Mouse (Mus musculus) hindbrain, embryonic 15.5 days (tissue): ENCODE results near the gene Mxra7. TPM values are rescaled to one million over a fixed set of nuclear protein-coding genes. Genes with fewer than 3 reads are reported as not detected.
"Not testable (repeated sequence)": the region's sequence is repeated elsewhere in the genome, so short reads cannot be mapped to it uniquely, and the experiment has no call there.

Experiments
- ATAC-seq: fragments of 200-750 bp; cut with Nextera tagmentation; 2 replicates; pipeline ENCODE4 v1.8.0; 2017; ENCODE audit warnings: low read depth, moderate number of reproducible peaks, moderate TSS enrichment; ENCODE audit not compliant: low FRiP score
- H3K27ac ChIP-seq: fragments of 300-500 bp; sonication (generic); replicated peaks from 2 replicates; pipeline ENCODE4 v1.5.1; 2015; ENCODE audit warnings: mild to moderate bottlenecking, inconsistent platforms
- H3K27me3 ChIP-seq: fragments of 300-500 bp; sonication (generic); 2 replicates; pipeline ENCODE4 v1.6.1; 2015; ENCODE audit warnings: control low read depth, inconsistent platforms
- H3K36me3 ChIP-seq: fragments of 300-500 bp; sonication (generic); 2 replicates; pipeline ENCODE4 v1.6.1; 2015; ENCODE audit warnings: control low read depth, inconsistent platforms
- H3K4me1 ChIP-seq: fragments of 300-500 bp; sonication (generic); replicated peaks from 2 replicates; pipeline ENCODE4 v1.6.1; 2015; ENCODE audit warnings: control low read depth, inconsistent platforms
- H3K4me2 ChIP-seq: fragments of 300-500 bp; sonication (generic); 2 replicates; pipeline ENCODE4 v1.6.1; 2015; ENCODE audit warnings: moderate library complexity, mild to moderate bottlenecking, inconsistent platforms
- H3K4me3 ChIP-seq: fragments of 300-500 bp; sonication (generic); 2 replicates; pipeline ENCODE4 v1.5.1; 2015; ENCODE audit warnings: mild to moderate bottlenecking, inconsistent platforms
- H3K9ac ChIP-seq: fragments of 300-500 bp; sonication (generic); 2 replicates; pipeline ENCODE4 v1.6.1; 2015; ENCODE audit warnings: inconsistent platforms
- H3K9me3 ChIP-seq: fragments of 300-500 bp; sonication (generic); 2 replicates; pipeline ENCODE4 v1.6.1; 2016; ENCODE audit warnings: control low read depth, inconsistent platforms
- WGBS: fragments of 180-500 bp; shearing (Covaris S2); methylation state at CpG from one replicate; pipeline ENCODE4 v1.1.7; 2015; 5-methylcytosine and 5-hydroxymethylcytosine counted together
- polyA plus RNA-seq: library from polyadenylated mRNA; unstranded; fragments of >200 nt; fragmentation: Nextera tagmentation; extraction: Ambion mirVana; gene quantifications from 2 replicates; pipeline ENCODE4 v1.2.1, GENCODE M21; 2015

Mxra7 gene
- polyA plus RNA-seq, 1 experiment from 2014 or later = 41.5 TPM

DNA sequence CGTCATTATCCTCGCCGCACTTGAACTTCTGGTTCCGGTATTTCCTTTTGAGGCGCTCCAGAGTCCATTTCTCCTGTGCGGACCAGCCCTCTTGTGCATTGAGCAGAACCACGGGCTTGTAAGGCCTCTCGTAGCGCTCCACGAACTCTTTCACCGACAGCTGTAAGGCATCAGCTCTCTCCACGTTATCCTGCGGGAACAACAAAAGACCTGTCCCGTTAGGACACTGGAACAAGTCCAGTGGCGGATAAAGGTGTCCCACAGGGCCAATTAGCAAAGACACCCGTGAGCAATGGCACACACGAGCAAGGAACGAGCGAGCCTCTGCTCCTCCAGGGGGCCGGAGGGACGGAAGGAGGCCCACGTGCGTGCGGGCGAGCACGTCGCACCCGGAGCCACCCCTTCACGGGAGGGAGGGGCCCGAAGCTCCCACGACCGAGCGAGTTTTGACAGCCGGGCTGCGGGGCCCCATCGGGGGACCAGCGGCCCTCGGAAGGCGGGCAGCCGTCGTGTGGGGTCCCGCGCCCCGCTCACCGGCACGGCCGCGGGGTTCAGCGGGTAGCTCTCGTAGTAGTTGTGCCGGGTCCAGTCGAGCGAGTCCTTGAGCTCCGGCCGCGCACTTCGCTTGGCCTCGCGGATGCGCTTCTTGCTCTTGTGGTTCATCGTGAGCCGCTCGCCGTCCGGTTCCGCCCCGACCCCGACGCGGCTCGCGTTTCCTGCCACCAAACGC, 14.8 kb upstream of the Mxra7 start:
- under 1% methylated on average over 64 of the region's 73 CpGs for WGBS

DNA sequence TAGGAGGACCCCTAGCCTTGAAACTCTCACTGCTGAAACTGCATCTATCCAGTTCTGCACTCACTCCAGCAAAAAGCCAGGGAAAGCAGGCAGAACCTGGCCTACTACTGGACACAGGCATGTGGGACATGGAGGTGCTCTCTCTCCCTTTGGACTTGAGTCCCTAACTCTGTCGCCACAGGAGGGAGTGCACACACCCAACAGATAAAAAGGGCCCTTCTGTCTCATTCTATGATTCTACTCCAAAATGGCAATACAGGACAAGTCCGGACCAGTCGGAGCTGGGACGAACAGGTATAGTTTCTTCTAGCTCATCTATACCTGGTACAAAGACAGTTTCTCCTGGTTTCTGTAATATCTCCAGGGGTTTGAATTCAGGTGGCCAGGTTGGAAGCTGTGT, 12.9 kb upstream of the Mxra7 start:
- H3K27me3 ChIP-seq = no peaks in the 10 kb centered on the region
- H3K4me1 ChIP-seq = peaks cover 39% of the 10 kb centered on the region
- no peak for ATAC-seq
- no peaks in the 10 kb centered on the region for H3K9me3 ChIP-seq
- 82% methylated on average over 4 of the region's 4 CpGs for WGBS
- H3K27ac ChIP-seq = no peak overlapping the region
- H3K4me3 ChIP-seq = no peak overlapping the region
- peaks cover 46% of the 10 kb centered on the region for H3K36me3 ChIP-seq
- peak overlapping the region; percentile 83 for H3K4me2 ChIP-seq
- H3K9ac ChIP-seq = peak overlapping the region; percentile 6; the same call in 1 of the 2 replicates

More for the DNA sequence above, 14.8 kb upstream of the Mxra7 start:
- Histone ChIP-seq H3K4me2 (peak overlapping the region; percentile 83), H3K4me1 (peaks cover 39% of the 10 kb centered on the region), H3K36me3 (peaks cover 30% of the 10 kb centered on the region), H3K27ac (peak overlapping the region; percentile 98), H3K27me3 (no peaks in the 10 kb centered on the region), H3K9me3 (no peaks in the 10 kb centered on the region), H3K4me3 (peak overlapping the region; percentile 89), H3K9ac (peak overlapping the region; percentile 91)
- ATAC-seq = peak; percentile 55

DNA sequence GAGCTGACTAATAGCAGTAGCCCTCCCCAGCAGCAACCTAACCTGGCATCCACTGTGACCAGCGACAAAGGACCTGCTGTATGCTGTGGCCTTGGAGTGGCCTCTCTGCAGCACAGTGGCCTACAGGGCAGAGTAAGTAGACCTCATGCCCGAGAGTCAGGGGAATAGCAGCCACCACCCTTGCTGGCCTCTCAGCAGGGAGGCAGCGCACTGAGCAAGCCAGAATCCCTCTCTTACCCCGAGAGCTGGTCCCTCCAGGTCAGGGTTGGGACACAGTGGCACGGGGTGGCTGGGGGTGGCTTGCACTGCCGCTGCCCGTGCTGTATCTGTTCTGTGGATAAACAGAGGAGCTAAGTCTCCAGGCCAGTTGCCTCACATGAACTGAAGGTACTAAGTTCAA, 11.8 kb upstream of the Mxra7 start:
- no peaks in the 10 kb centered on the region for H3K27me3 ChIP-seq
- no peak overlapping the region for H3K9ac ChIP-seq
- H3K27ac ChIP-seq = no peak overlapping the region
- H3K9me3 ChIP-seq = no peaks in the 10 kb centered on the region
- ATAC-seq = no peak
- H3K36me3 ChIP-seq = peaks cover 49% of the 10 kb centered on the region
- H3K4me3 ChIP-seq = no peak overlapping the region
- WGBS = 80% methylated on average over 7 of the region's 7 CpGs
- H3K4me2 ChIP-seq = no peak overlapping the region; the same call in 1 of the 2 replicates
- peaks cover 38% of the 10 kb centered on the region for H3K4me1 ChIP-seq

DNA sequence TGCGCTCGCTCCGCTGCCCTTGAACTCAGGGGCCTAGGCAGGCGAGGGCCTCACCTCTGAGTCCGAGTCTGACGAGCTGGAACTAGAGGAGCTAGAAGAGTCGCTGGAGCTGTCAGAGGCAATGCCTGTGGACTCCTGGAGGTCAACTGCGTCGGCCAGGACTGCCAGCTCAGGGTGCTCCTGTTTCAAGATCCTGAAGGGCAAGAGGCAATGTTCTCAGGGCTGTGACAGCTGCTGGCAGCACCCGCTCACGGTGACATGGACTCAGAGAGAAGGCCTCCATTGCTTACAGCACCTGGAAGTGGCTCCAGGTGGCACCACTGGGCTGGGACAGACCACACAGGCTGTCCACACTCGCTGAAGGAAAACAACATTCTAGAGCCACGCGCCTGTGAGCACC, 11.1 kb upstream of the Mxra7 start:
- H3K27ac ChIP-seq = no peak overlapping the region
- ATAC-seq = no peak
- WGBS = 91% methylated on average over 14 of the region's 14 CpGs
- H3K36me3 ChIP-seq = peaks cover 55% of the 10 kb centered on the region
- no peak overlapping the region for H3K9ac ChIP-seq
- H3K9me3 ChIP-seq = no peaks in the 10 kb centered on the region
- no peak overlapping the region for H3K4me2 ChIP-seq
- no peak overlapping the region for H3K4me3 ChIP-seq
- H3K27me3 ChIP-seq = no peaks in the 10 kb centered on the region
- H3K4me1 ChIP-seq = peaks cover 32% of the 10 kb centered on the region

DNA sequence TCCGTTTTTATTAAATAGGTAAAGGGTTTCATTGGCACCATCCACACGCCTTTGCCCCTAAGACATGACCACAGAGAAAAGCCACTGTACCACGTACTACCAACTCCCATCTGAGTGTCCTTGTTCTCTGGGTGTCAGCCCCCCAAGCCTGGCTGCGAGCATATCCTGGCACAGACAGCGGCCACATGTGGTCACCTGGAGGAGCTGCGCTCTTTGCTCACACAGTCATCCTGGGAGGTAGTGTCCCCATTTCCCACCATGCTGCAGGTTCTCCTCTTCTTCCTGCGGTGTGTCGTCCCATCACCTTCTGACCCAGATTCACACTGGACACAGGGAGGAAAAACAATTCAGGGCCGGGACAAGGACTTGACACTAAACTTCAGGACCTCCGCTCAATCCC, 9.6 kb upstream of the Mxra7 start:
- peaks cover 55% of the 10 kb centered on the region for H3K36me3 ChIP-seq
- 95% methylated on average over 10 of the region's 10 CpGs for WGBS
- no peak for ATAC-seq
- no peak overlapping the region for H3K4me3 ChIP-seq
- no peak overlapping the region for H3K9ac ChIP-seq
- no peaks in the 10 kb centered on the region for H3K27me3 ChIP-seq
- H3K4me2 ChIP-seq = no peak overlapping the region
- H3K4me1 ChIP-seq = peaks cover 31% of the 10 kb centered on the region
- no peak overlapping the region for H3K27ac ChIP-seq
- no peaks in the 10 kb centered on the region for H3K9me3 ChIP-seq

DNA sequence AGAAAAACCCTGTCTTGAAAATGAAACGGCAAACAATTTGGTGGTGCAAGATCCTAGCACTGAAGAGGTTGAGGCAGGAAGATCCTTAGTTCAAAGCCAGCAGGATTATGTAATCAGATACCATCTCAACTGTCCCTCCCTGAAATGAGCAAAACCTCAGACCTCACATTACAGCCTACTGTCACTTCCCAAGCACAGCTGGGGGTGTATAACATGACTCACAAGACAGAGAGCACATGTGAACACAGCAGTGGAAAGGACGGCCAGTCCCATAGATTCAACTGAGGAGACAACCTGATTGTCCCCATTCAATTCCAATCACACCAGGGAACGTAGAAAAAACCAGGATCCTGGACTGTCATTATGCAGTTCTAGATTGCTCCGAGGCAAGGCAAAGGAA, 8.4 kb upstream of the Mxra7 start:
- Histone ChIP-seq H3K4me1 (peaks cover 24% of the 10 kb centered on the region), H3K36me3 (peaks cover 55% of the 10 kb centered on the region), H3K27me3 (no peaks in the 10 kb centered on the region), H3K9ac (no peak overlapping the region), H3K4me3 (no peak overlapping the region), H3K27ac (no peak overlapping the region), H3K4me2 (no peak overlapping the region), H3K9me3 (no peaks in the 10 kb centered on the region)
- no peak for ATAC-seq
- 90% methylated on average over 4 of the region's 4 CpGs for WGBS

DNA sequence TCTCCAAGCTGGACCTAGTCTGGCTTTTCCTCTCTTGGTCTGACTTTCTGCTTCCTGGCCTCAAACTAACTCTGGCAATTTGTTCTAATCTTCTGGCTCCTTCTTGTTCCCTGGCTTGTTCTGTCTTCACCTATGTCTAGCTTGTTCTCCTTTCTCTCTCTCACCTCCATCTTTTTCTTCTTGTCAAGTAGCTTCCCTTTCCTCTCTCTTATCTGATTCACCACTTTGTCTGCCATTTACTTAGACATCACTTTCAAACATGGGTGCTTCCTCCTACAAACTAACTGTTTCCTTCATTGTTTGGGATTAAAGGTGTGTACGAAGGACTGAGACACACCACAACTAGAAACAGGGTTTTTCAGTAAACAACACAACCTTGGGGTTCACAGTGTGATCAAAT, 7.1 kb upstream of the Mxra7 start:
- no peak overlapping the region for H3K9ac ChIP-seq
- no peak overlapping the region for H3K4me2 ChIP-seq
- no peak for ATAC-seq
- no peaks in the 10 kb centered on the region for H3K27me3 ChIP-seq
- H3K9me3 ChIP-seq = no peaks in the 10 kb centered on the region
- H3K36me3 ChIP-seq = peaks cover 44% of the 10 kb centered on the region
- H3K4me1 ChIP-seq = peaks cover 10% of the 10 kb centered on the region
- WGBS = 100% methylated on average over 1 of the region's 1 CpGs
- H3K4me3 ChIP-seq = no peak overlapping the region
- H3K27ac ChIP-seq = no peak overlapping the region

DNA sequence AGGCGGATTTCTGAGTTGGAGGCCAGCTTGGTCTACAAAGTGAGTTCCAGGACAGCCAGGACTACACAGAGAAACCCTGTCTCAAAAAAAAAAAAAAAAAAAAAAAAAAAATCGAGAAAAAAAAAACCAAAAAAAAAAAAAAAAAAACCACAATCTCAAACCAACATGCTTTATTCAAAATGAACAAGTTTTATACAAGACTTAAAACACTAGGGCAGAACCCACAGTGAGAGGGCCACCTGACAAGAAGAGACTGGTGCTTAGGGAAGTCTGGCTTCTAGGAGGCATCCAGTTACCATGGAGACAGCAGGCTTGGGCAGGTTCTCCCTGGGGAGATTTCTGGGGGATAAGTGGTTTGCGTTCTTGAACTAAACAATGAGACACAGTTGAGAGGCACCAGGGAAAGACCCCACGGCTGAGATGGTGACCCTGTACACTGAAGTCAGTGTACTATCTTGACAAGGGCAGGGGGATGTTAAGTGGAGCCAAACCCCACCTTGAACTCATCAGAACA, 4.4 kb upstream of the Mxra7 start:
- H3K27ac ChIP-seq = no peak overlapping the region
- peaks cover 17% of the 10 kb centered on the region for H3K4me1 ChIP-seq
- no peak for ATAC-seq
- no peak overlapping the region for H3K4me3 ChIP-seq
- peaks cover 24% of the 10 kb centered on the region for H3K36me3 ChIP-seq
- no peak overlapping the region for H3K9ac ChIP-seq
- H3K4me2 ChIP-seq = no peak overlapping the region
- 34% methylated on average over 3 of the region's 4 CpGs for WGBS
- no peaks in the 10 kb centered on the region for H3K9me3 ChIP-seq
- no peaks in the 10 kb centered on the region for H3K27me3 ChIP-seq

DNA sequence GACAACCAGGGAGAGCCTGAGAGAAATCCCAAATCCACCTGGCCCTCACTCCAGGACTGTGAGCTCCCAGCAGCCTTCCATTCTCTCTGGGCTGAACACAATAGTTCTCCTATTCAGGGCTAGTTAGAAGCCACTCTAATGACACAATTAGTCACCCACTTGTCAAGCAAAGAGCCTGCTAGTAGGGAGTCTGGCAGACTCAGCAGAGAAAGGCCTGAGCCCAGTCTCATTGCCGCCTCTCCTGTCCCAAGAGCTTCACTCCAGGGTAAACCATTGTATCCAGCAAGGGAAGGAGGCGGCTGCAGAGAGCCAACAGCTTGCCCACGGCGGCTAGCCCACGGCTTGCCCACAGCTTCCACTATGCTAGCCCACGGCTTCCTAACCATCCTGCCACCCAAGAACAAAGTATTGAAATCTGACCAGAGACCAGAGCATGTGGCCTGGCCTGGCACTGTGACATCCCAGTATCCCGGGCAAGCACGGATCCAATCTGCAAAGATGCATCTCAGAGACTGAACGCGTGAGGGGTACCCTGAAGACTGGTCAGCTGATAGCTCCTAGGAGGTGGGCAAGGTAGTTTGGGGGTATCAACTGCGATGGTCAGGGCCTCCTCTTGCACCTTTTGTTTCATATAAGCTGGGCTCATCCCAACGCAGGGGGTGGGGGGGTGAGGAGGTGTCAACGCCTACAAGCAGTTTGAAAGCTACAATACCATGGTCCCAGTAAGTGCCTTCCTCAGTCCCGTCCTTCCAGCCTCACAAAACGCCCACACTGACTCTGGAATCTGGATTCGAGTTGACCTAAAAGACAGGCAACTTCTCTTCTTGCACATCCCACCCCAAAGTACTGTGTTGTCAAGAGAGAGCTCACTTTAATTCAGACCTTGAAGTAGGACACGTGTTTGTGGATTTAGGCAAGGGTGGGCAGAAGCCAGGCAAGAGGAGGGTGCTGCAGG, 1.0 kb downstream of the Mxra7 start:
- Histone ChIP-seq H3K9me3 (no peaks in the 10 kb centered on the region), H3K4me3 (peak overlapping the region; percentile 60), H3K27me3 (no peaks in the 10 kb centered on the region), H3K27ac (peak overlapping the region; percentile 77), H3K36me3 (no peaks in the 10 kb centered on the region), H3K9ac (peak overlapping the region; percentile 80), H3K4me2 (peak overlapping the region; percentile 84), H3K4me1 (peaks cover 41% of the 10 kb centered on the region)
- 7% methylated on average over 17 of the region's 17 CpGs for WGBS
- ATAC-seq = 0 out of 2 replicates have a peak, but pooled peaks have one; percentile 16

DNA sequence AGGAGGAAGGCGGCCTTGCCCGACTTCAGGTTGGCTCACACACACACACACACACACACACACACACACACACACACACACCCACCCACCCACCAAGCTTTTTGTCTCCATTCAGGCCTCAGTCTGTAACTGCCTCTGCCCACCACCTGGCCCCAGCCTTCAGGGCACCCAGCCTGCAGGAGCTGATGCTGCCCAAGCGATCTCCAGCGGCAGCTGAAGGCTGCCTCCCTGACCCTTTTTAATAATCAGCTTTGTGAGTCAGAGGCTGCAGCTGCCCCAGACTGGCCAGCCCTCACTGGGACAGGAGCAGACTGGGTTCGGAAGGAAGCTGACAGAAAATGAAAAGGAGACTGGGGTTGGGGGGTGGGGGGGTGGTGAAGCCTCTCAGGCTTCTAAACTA, 2.6 kb downstream of the Mxra7 start:
- Histone ChIP-seq H3K9ac (no peak overlapping the region), H3K4me3 (peak overlapping the region; percentile 8; the same call in 1 of the 2 replicates), H3K27me3 (no peaks in the 10 kb centered on the region), H3K9me3 (no peaks in the 10 kb centered on the region), H3K36me3 (no peaks in the 10 kb centered on the region), H3K4me2 (peak overlapping the region; percentile 84), H3K4me1 (peaks cover 47% of the 10 kb centered on the region), H3K27ac (peak overlapping the region; percentile 31; the same call in 1 of the 2 replicates)
- 27% methylated on average over 5 of the region's 5 CpGs for WGBS
- ATAC-seq = no peak

DNA sequence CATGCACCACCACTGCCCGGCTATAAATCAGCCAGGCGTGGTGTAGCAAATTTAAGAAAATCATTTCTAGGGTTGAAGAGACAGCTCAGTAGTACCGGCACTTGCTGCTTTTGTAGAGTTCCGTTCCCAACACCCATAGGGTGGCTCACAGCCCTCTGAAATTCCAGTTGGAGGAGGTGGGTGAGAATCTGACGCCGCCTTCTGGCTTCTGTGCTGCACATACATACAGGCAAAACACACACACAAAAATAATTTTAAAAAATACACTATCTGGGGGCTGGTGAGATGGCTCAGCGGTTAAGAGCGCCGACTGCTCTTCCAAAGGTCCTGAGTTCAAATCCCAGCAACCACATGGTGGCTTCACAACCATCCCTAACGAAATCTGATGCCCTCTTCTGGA, 4.0 kb downstream of the Mxra7 start:
- not testable (repeated sequence) for H3K36me3 ChIP-seq, H3K27me3 ChIP-seq, H3K4me3 ChIP-seq, H3K4me2 ChIP-seq, H3K9me3 ChIP-seq, H3K9ac ChIP-seq, ATAC-seq, H3K27ac ChIP-seq
- WGBS = 95% methylated on average over 10 of the region's 10 CpGs
- peaks cover 52% of the 10 kb centered on the region for H3K4me1 ChIP-seq

DNA sequence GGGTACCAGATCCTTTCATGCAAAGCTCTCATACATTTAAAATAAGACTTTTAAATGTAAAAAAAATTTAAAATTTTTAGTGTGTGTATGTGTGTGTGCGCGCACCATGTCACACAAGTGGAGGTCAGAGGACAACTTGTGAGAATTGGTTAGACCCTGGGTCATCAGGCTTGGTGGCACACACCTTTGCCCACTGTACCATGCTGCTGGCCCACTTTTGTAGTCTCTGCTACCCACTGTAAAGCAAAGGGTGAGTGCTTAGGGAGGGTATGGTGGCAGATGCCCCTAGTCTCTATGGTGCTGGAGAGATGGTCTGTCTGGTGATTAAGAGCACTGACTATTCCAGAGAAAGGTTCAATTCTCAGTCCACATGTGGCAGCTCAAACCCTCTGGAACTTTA, 4.6 kb downstream of the Mxra7 start:
- no peak overlapping the region for H3K4me2 ChIP-seq
- ATAC-seq = no peak
- H3K9ac ChIP-seq = no peak overlapping the region
- 98% methylated on average over 2 of the region's 2 CpGs for WGBS
- no peaks in the 10 kb centered on the region for H3K9me3 ChIP-seq
- peaks cover 51% of the 10 kb centered on the region for H3K4me1 ChIP-seq
- no peaks in the 10 kb centered on the region for H3K36me3 ChIP-seq
- no peaks in the 10 kb centered on the region for H3K27me3 ChIP-seq
- H3K27ac ChIP-seq = no peak overlapping the region
- H3K4me3 ChIP-seq = no peak overlapping the region
